Mouse (Mus musculus) embryonic facial prominence, embryonic 12.5 days (tissue): ENCODE measurements around the gene Akap8l. TPM values are rescaled to one million over a fixed set of nuclear protein-coding genes. Genes with fewer than 3 reads are reported as not detected.

ENCODE experiments used
- ATAC-seq: fragments of 200-750 bp; cut with Nextera tagmentation; 2 replicates; pipeline ENCODE4 v1.8.0; 2017; ENCODE audit not compliant: insufficient number of reproducible peaks, insufficient read depth, low FRiP score, low TSS enrichment
- H3K27ac ChIP-seq: fragments of 300-500 bp; sonication (generic); 2 replicates; pipeline ENCODE4 v1.5.1; 2016; ENCODE audit warnings: mild to moderate bottlenecking
- H3K27me3 ChIP-seq: fragments of 300-500 bp; sonication (generic); 2 replicates; pipeline ENCODE4 v1.6.1; 2016; ENCODE audit warnings: mild to moderate bottlenecking, moderate library complexity
- H3K36me3 ChIP-seq: fragments of 300-500 bp; sonication (generic); 2 replicates; pipeline ENCODE4 v1.6.1; 2016; ENCODE audit warnings: mild to moderate bottlenecking
- H3K4me1 ChIP-seq: fragments of 300-500 bp; sonication (generic); 2 replicates; pipeline ENCODE4 v1.6.1; 2016
- H3K4me2 ChIP-seq: fragments of 300-500 bp; sonication (generic); replicated peaks from 2 replicates; pipeline ENCODE4 v1.6.1; 2016; ENCODE audit warnings: mild to moderate bottlenecking, moderate library complexity
- H3K4me3 ChIP-seq: fragments of 300-500 bp; sonication (generic); 2 replicates; pipeline ENCODE4 v1.5.1; 2016; ENCODE audit warnings: mild to moderate bottlenecking
- H3K9ac ChIP-seq: fragments of 300-500 bp; sonication (generic); 2 replicates; pipeline ENCODE4 v1.6.1; 2016; ENCODE audit warnings: mild to moderate bottlenecking, moderate library complexity
- H3K9me3 ChIP-seq: fragments of 300-500 bp; sonication (generic); 2 replicates; pipeline ENCODE4 v1.6.1; 2016; ENCODE audit warnings: mild to moderate bottlenecking, moderate library complexity
- WGBS: fragments of 180-500 bp; shearing (Covaris S2); methylation state at CpG from one replicate; pipeline ENCODE4 v1.1.7; 2016; 5-methylcytosine and 5-hydroxymethylcytosine counted together
- polyA plus RNA-seq: library from polyadenylated mRNA; unstranded; fragments of >200 nt; fragmentation: Nextera tagmentation; extraction: Ambion mirVana; gene quantifications from 2 replicates; pipeline ENCODE4 v1.2.1, GENCODE M21; 2016

The Akap8l gene
- polyA plus RNA-seq, 1 experiment from 2014 or later, result 107 TPM

- no peak overlapping the region for H3K27ac ChIP-seq
- H3K36me3 ChIP-seq, result peaks cover 80% of the 10 kb centered on the region
- no peak overlapping the region for H3K4me3 ChIP-seq
- no peak overlapping the region for H3K4me2 ChIP-seq
- no peak overlapping the region for H3K9ac ChIP-seq
- WGBS, result 96% methylated on average over 5 of the region's 5 CpGs
- H3K27me3 ChIP-seq, result no peaks in the 10 kb centered on the region
- no peaks in the 10 kb centered on the region for H3K9me3 ChIP-seq
- H3K4me1 ChIP-seq, result peaks cover 8% of the 10 kb centered on the region
- ATAC-seq, result no peak
These were observed 34.8 kb downstream of the Akap8l start for GRCm38 (mm10) chr17:32315560-32315959.

- ATAC-seq, result no peak
- no peaks in the 10 kb centered on the region for H3K27me3 ChIP-seq
- H3K4me2 ChIP-seq, result no peak overlapping the region
- peaks cover 96% of the 10 kb centered on the region for H3K36me3 ChIP-seq
- no peaks in the 10 kb centered on the region for H3K9me3 ChIP-seq
- WGBS, result 85% methylated on average over 5 of the region's 5 CpGs
- H3K4me3 ChIP-seq, result no peak overlapping the region
- no peak overlapping the region for H3K27ac ChIP-seq
- peaks cover under 1% of the 10 kb centered on the region for H3K4me1 ChIP-seq
- no peak overlapping the region for H3K9ac ChIP-seq
These were observed 36.5 kb downstream of the Akap8l start for GRCm38 (mm10) chr17:32313892-32314291.

GRCm38 (mm10) chr17:32312801-32313200 lies 37.6 kb downstream of the Akap8l start:
- H3K9me3 ChIP-seq, result no peaks in the 10 kb centered on the region
- H3K4me3 ChIP-seq, result no peak overlapping the region
- WGBS, result 96% methylated on average over 8 of the region's 8 CpGs
- no peak overlapping the region for H3K27ac ChIP-seq
- ATAC-seq, result no peak
- H3K27me3 ChIP-seq, result no peaks in the 10 kb centered on the region
- H3K4me2 ChIP-seq, result no peak overlapping the region
- H3K36me3 ChIP-seq, result peaks cover 99% of the 10 kb centered on the region
- H3K9ac ChIP-seq, result no peak overlapping the region
- no peaks in the 10 kb centered on the region for H3K4me1 ChIP-seq

- H3K9ac ChIP-seq, result no peak overlapping the region
- H3K4me2 ChIP-seq, result no peak overlapping the region
- H3K4me3 ChIP-seq, result no peak overlapping the region
- WGBS, result 88% methylated on average over 4 of the region's 4 CpGs
- no peaks in the 10 kb centered on the region for H3K9me3 ChIP-seq
- H3K27ac ChIP-seq, result no peak overlapping the region
- H3K4me1 ChIP-seq, result no peaks in the 10 kb centered on the region
- H3K27me3 ChIP-seq, result no peaks in the 10 kb centered on the region
- no peak for ATAC-seq
- H3K36me3 ChIP-seq, result peaks cover 98% of the 10 kb centered on the region
These were observed 42.4 kb downstream of the Akap8l start for GRCm38 (mm10) chr17:32307963-32308362.

GRCm38 (mm10) chr17:32298125-32298524 lies 52.3 kb downstream of the Akap8l start:
- Histone ChIP-seq H3K27me3 (no peaks in the 10 kb centered on the region), H3K4me3 (no peak overlapping the region), H3K4me2 (no peak overlapping the region), H3K9me3 (no peaks in the 10 kb centered on the region), H3K27ac (no peak overlapping the region), H3K4me1 (no peaks in the 10 kb centered on the region), H3K9ac (no peak overlapping the region), H3K36me3 (0 out of 2 replicates have a peak, but pooled peaks cover 2% of the 10 kb centered on the region)
- WGBS, result 80% methylated on average over 1 of the region's 1 CpGs
- ATAC-seq, result no peak

GRCm38 (mm10) chr17:32295901-32296300 lies 54.5 kb downstream of the Akap8l start:
- ATAC-seq, result no peak
- Histone ChIP-seq H3K36me3 (no peaks in the 10 kb centered on the region), H3K4me2 (no peak overlapping the region), H3K4me3 (no peak overlapping the region), H3K27me3 (no peaks in the 10 kb centered on the region), H3K9ac (no peak overlapping the region), H3K4me1 (no peaks in the 10 kb centered on the region), H3K9me3 (no peaks in the 10 kb centered on the region), H3K27ac (no peak overlapping the region)
- 81% methylated on average over 2 of the region's 2 CpGs for WGBS

GRCm38 (mm10) chr17:32295160-32295559 lies 55.2 kb downstream of the Akap8l start:
- ATAC-seq, result no peak
- H3K4me2 ChIP-seq, result no peak overlapping the region
- H3K9ac ChIP-seq, result no peak overlapping the region
- H3K4me1 ChIP-seq, result no peaks in the 10 kb centered on the region
- WGBS, result 83% methylated on average over 4 of the region's 4 CpGs
- no peaks in the 10 kb centered on the region for H3K9me3 ChIP-seq
- no peak overlapping the region for H3K4me3 ChIP-seq
- H3K36me3 ChIP-seq, result no peaks in the 10 kb centered on the region
- H3K27ac ChIP-seq, result no peak overlapping the region
- H3K27me3 ChIP-seq, result no peaks in the 10 kb centered on the region

GRCm38 (mm10) chr17:32285138-32285670 lies 65.2 kb downstream of the Akap8l start:
- H3K36me3 ChIP-seq, result 0 out of 2 replicates have a peak, but pooled peaks cover 2% of the 10 kb centered on the region
- no peak for ATAC-seq
- WGBS, result 51% methylated on average over 6 of the region's 6 CpGs
- H3K4me1 ChIP-seq, result peaks cover 26% of the 10 kb centered on the region
- peak overlapping the region; percentile 98 for H3K9ac ChIP-seq
- H3K9me3 ChIP-seq, result no peaks in the 10 kb centered on the region
- peak overlapping the region; percentile 100 for H3K27ac ChIP-seq
- H3K4me3 ChIP-seq, result peak overlapping the region; percentile 80
- H3K27me3 ChIP-seq, result no peaks in the 10 kb centered on the region
- peak overlapping the region; percentile 85 for H3K4me2 ChIP-seq

GRCm38 (mm10) chr17:32284262-32285137 lies 65.9 kb downstream of the Akap8l start, which contains the start of gene Brd4:
Brd4 (minus strand) TSS chr17:32284722.
- H3K27ac ChIP-seq, result peak within 1 kb of the TSS; percentile 100
- no peaks in the 10 kb centered on the region for H3K9me3 ChIP-seq
- H3K4me1 ChIP-seq, result peaks cover 26% of the 10 kb centered on the region
- peak within 1 kb of the TSS; percentile 85 for H3K4me2 ChIP-seq
- H3K9ac ChIP-seq, result peak within 1 kb of the TSS; percentile 98
- no peaks in the 10 kb centered on the region for H3K27me3 ChIP-seq
- peak; percentile 73 for ATAC-seq
- WGBS, result under 1% methylated on average over 90 of the region's 100 CpGs
- H3K4me3 ChIP-seq, result peak within 1 kb of the TSS; percentile 80
- H3K36me3 ChIP-seq, result 0 out of 2 replicates have a peak, but pooled peaks cover 2% of the 10 kb centered on the region

- peak overlapping the region; percentile 85 for H3K4me2 ChIP-seq
- peaks cover 26% of the 10 kb centered on the region for H3K4me1 ChIP-seq
- H3K4me3 ChIP-seq, result peak overlapping the region; percentile 80
- H3K27me3 ChIP-seq, result no peaks in the 10 kb centered on the region
- H3K27ac ChIP-seq, result peak overlapping the region; percentile 100
- WGBS, result under 1% methylated on average over 26 of the region's 41 CpGs
- peak overlapping the region; percentile 98 for H3K9ac ChIP-seq
- peak; percentile 77 for ATAC-seq
- H3K36me3 ChIP-seq, result no peaks in the 10 kb centered on the region
- no peaks in the 10 kb centered on the region for H3K9me3 ChIP-seq
These were observed 66.6 kb downstream of the Akap8l start for GRCm38 (mm10) chr17:32283771-32284221.

- Histone ChIP-seq H3K4me1 (peaks cover 26% of the 10 kb centered on the region), H3K27ac (peak overlapping the region; percentile 100), H3K4me2 (peak overlapping the region; percentile 85), H3K27me3 (no peaks in the 10 kb centered on the region), H3K9ac (peak overlapping the region; percentile 98), H3K36me3 (no peaks in the 10 kb centered on the region), H3K4me3 (peak overlapping the region; percentile 80), H3K9me3 (no peaks in the 10 kb centered on the region)
- 10% methylated on average over 7 of the region's 7 CpGs for WGBS
- ATAC-seq, result peak; percentile 24; the same call in 1 of the 2 replicates
These were observed 67.1 kb downstream of the Akap8l start for GRCm38 (mm10) chr17:32283341-32283740.
